Mouse (Mus musculus) ovary, adult 18-20 months (tissue): Measurements from ENCODE around the gene Gm29582.
"Not testable (repeated sequence)": the region's sequence is repeated elsewhere in the genome, so short reads cannot be mapped to it uniquely, and the experiment has no call there.

Experiments
- DNase-seq: peaks from one replicate; pipeline ENCODE4 v3.0.0; 2022; ENCODE audit warnings: low spot score, mixed read lengths

Gm29582 gene

GRCm38 (mm10) chrY:30738461-30738860 lies at the start of gene Gm29582:
TSS of gene Gm29582 (minus strand) at chrY:30738561.
- not testable (repeated sequence) for DNase-seq
